Mouse (Mus musculus) midbrain, embryonic 13.5 days (tissue): ENCODE data around the gene Amigo3. TPM values are rescaled to one million over a fixed set of nuclear protein-coding genes. Genes with fewer than 3 reads are reported as not detected.
"Not testable (repeated sequence)": the region's sequence is repeated elsewhere in the genome, so short reads cannot be mapped to it uniquely, and the experiment has no call there.

Experiments used
- ATAC-seq: fragments of 200-750 bp; cut with Nextera tagmentation; 2 replicates; pipeline ENCODE4 v1.8.0; 2017; ENCODE audit warnings: mild to moderate bottlenecking, moderate TSS enrichment, moderate library complexity
- H3K27ac ChIP-seq: fragments of 300-500 bp; sonication (generic); 2 replicates; pipeline ENCODE4 v1.5.1; 2015; ENCODE audit warnings: inconsistent platforms, mild to moderate bottlenecking, moderate library complexity
- H3K27me3 ChIP-seq: fragments of 300-500 bp; sonication (generic); 2 replicates; pipeline ENCODE4 v1.6.1; 2015; ENCODE audit warnings: mild to moderate bottlenecking, inconsistent platforms
- H3K36me3 ChIP-seq: fragments of 300-500 bp; sonication (generic); 2 replicates; pipeline ENCODE4 v1.6.1; 2015; ENCODE audit warnings: mild to moderate bottlenecking, inconsistent platforms
- H3K4me1 ChIP-seq: fragments of 300-500 bp; sonication (generic); replicated peaks from 2 replicates; pipeline ENCODE4 v1.6.1; 2015; ENCODE audit warnings: inconsistent platforms
- H3K4me2 ChIP-seq: fragments of 300-500 bp; sonication (generic); replicated peaks from 2 replicates; pipeline ENCODE4 v1.6.1; 2015; ENCODE audit warnings: moderate library complexity, mild to moderate bottlenecking, inconsistent platforms
- H3K4me3 ChIP-seq: fragments of 300-500 bp; sonication (generic); replicated peaks from 2 replicates; pipeline ENCODE4 v1.5.1; 2015; ENCODE audit warnings: mild to moderate bottlenecking, inconsistent platforms
- H3K9ac ChIP-seq: fragments of 300-500 bp; sonication (generic); replicated peaks from 2 replicates; pipeline ENCODE4 v1.6.1; 2015; ENCODE audit warnings: mild to moderate bottlenecking, inconsistent platforms
- H3K9me3 ChIP-seq: fragments of 300-500 bp; sonication (generic); 2 replicates; pipeline ENCODE4 v1.6.1; 2016; ENCODE audit warnings: mild to moderate bottlenecking, inconsistent platforms
- WGBS: fragments of 180-500 bp; shearing (Covaris S2); methylation state at CpG from one replicate; pipeline ENCODE4 v1.1.7; 2015; 5-methylcytosine and 5-hydroxymethylcytosine counted together
- polyA plus RNA-seq: library from polyadenylated mRNA; unstranded; fragments of >200 nt; fragmentation: Nextera tagmentation; extraction: Ambion mirVana; gene quantifications from 2 replicates; pipeline ENCODE4 v1.2.1, GENCODE M21; 2015

Amigo3 gene
- 3.0 and 3.3 TPM in 2 replicates for polyA plus RNA-seq

DNA sequence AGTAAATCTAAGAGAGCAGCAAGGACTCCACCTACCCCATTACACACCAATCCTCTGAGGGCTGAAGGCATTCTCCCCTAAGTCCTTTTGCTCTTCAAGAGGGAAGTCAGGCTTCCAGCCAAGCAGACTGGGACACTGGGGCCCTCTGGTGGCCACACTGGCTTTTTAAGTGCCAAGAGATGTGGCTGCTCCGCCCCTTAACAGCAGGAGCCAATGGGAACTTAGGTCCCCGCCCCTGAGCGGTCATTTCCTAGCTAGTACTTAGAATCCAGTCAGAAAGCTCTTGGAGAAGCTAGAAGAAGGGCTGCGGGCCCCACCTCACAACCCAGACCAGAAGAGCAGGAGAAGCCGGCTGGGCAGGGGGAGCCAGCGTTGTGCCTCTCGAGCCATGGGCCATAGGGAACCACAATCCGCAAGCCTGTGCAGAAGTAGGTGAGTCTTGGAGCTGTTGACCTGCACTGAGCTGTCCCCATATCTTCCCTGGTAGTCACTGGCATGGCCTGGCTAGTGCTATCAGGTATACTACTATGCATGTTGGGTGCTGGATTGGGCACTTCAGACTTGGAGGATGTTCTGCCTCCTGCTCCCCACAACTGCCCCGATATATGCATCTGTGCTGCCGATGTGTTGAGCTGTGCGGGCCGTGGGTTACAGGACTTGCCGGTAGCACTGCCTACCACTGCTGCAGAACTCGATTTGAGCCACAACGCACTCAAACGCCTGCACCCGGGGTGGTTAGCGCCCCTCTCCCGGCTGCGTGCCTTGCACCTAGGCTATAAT lies at the start of gene Amigo3:
TSS of gene Amigo3 (plus strand) at position 275 of the 780 bp plus-strand sequence.
- Histone ChIP-seq H3K4me2 (peak within 1 kb of the TSS; percentile 28), H3K4me1 (peaks cover 29% of the 10 kb centered on the region), H3K36me3 (peaks cover 64% of the 10 kb centered on the region), H3K4me3 (0 out of 2 replicates have a peak within 1 kb of the TSS, but pooled peaks have one; percentile 2), H3K27me3 (no peaks in the 10 kb centered on the region), H3K27ac (no peak within 1 kb of the TSS), H3K9me3 (no peaks in the 10 kb centered on the region), H3K9ac (no peak within 1 kb of the TSS)
- peak; percentile 15 for ATAC-seq
- 61% methylated on average over 20 of the region's 20 CpGs for WGBS

DNA sequence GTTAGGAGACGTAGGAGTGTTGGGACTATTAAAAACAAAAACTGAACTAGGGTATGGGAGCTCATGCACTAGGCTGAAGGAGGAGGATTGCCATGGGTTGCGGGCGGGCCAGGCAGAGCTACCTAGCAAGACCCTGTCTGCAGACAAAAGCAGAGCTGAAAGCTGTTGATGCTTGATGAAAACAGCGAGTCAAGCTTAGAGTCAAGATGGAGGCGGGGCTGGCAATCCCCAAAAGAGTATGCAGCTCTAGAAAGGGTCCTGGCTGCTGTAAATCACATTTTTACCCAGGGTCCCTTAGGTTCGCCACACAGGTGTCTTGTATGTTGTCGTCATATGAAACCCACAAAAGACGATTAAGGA lies 49.4 kb upstream of the Amigo3 start:
- peak overlapping the region; percentile 97 for H3K27ac ChIP-seq
- H3K27me3 ChIP-seq = no peaks in the 10 kb centered on the region
- peaks cover 40% of the 10 kb centered on the region for H3K4me1 ChIP-seq
- 16% methylated on average over 8 of the region's 8 CpGs for WGBS
- no peaks in the 10 kb centered on the region for H3K36me3 ChIP-seq
- ATAC-seq = no peak
- peak overlapping the region; percentile 88 for H3K4me2 ChIP-seq
- H3K4me3 ChIP-seq = peak overlapping the region; percentile 94
- no peaks in the 10 kb centered on the region for H3K9me3 ChIP-seq
- H3K9ac ChIP-seq = peak overlapping the region; percentile 98

DNA sequence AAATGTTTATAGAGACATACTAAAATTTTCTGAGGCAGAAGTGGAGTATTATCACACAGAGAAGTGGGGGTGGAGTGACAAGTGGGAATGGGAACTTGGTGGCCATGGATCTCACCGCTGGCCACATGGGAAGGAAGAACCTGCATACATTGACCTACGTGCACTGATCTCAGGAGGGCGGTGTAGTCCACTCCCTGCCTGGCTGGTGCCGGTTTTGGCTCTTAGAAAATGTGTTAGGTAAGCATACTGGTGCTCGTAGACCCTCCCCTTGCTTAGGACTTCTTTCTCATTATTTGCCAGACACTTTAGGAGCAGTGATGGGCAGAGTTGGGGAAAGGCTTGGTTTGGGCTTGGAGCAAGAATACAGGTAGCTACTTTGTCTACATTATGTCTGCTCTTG lies 44.9 kb upstream of the Amigo3 start:
- H3K4me2 ChIP-seq = no peak overlapping the region
- H3K9me3 ChIP-seq = no peaks in the 10 kb centered on the region
- no peaks in the 10 kb centered on the region for H3K27me3 ChIP-seq
- no peak overlapping the region for H3K4me3 ChIP-seq
- 92% methylated on average over 5 of the region's 5 CpGs for WGBS
- no peak overlapping the region for H3K27ac ChIP-seq
- peaks cover 7% of the 10 kb centered on the region; the same call in 1 of the 2 replicates for H3K36me3 ChIP-seq
- no peak for ATAC-seq
- H3K4me1 ChIP-seq = peaks cover 33% of the 10 kb centered on the region
- no peak overlapping the region for H3K9ac ChIP-seq

DNA sequence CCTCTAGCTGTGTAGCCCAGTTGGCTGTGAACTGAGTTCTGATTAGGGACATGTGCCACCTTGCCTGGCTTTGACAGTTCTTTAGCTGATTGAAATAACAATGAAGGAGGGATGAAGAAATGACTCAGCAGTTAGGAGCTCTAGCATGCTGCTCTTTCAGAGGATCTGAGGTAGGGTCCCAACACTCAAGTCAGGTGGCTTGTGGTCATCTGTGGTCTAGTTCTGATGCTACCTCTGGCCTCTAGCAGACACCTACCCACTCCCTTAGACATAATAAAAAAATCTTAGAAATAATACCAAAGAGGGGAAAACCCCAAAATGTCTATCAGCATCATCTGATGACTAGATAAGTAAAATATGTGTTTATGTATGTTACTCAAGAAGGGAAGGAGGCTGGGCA lies 42.6 kb upstream of the Amigo3 start:
- ATAC-seq = no peak
- no peak overlapping the region for H3K4me2 ChIP-seq
- no peak overlapping the region for H3K27ac ChIP-seq
- no peaks in the 10 kb centered on the region for H3K27me3 ChIP-seq
- H3K9ac ChIP-seq = no peak overlapping the region
- H3K4me3 ChIP-seq = no peak overlapping the region
- H3K9me3 ChIP-seq = no peaks in the 10 kb centered on the region
- H3K36me3 ChIP-seq = peaks cover 7% of the 10 kb centered on the region; the same call in 1 of the 2 replicates
- H3K4me1 ChIP-seq = peaks cover 12% of the 10 kb centered on the region

DNA sequence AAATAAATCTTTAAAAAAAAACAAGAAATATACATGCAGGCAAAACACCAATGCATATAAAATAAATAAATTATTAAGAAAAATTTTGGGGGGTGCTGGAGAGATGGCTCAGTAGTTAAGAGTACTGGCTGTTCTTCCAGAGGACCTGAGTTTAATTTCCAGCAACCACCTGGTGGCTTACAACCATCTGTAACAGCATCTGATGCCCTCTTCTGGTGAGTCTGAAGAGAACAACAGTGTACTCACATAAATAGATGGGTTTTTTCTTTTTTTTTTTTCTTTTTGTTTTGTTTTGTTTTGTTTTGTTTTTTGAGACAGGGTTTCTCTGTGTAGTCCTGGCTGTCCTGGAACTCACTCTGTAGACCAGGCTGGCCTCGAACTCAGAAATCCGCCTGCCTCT lies 39.4 kb upstream of the Amigo3 start:
- not testable (repeated sequence) for H3K4me3 ChIP-seq, H3K27ac ChIP-seq, H3K9ac ChIP-seq, H3K36me3 ChIP-seq, H3K4me1 ChIP-seq, H3K27me3 ChIP-seq, H3K4me2 ChIP-seq, ATAC-seq, H3K9me3 ChIP-seq
- WGBS = 98% methylated on average over 2 of the region's 2 CpGs

DNA sequence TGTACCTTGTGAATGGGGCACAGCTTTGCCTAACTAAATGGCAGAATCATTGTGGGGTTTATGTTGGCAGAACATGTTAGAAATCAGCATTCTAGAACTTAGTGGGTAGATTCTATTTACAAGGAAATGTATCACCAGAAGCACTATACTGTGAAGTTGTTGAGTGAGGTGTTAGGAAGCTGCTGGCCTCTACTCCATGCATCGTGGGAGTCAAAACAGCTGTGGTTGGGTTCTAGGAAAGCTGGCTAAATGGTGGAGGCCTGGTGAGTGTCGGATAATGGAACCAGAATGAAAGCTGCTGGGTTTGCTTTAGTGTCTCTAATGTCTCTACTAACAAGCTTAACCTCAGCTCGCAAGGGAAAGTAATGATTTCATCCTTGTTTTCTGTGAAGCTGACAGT lies 35.8 kb upstream of the Amigo3 start:
- no peaks in the 10 kb centered on the region for H3K9me3 ChIP-seq
- no peak for ATAC-seq
- H3K9ac ChIP-seq = no peak overlapping the region
- H3K36me3 ChIP-seq = peaks cover 7% of the 10 kb centered on the region; the same call in 1 of the 2 replicates
- H3K4me2 ChIP-seq = no peak overlapping the region
- H3K4me1 ChIP-seq = no peaks in the 10 kb centered on the region
- H3K27me3 ChIP-seq = no peaks in the 10 kb centered on the region
- WGBS = 83% methylated on average over 3 of the region's 3 CpGs
- H3K4me3 ChIP-seq = no peak overlapping the region
- H3K27ac ChIP-seq = no peak overlapping the region

DNA sequence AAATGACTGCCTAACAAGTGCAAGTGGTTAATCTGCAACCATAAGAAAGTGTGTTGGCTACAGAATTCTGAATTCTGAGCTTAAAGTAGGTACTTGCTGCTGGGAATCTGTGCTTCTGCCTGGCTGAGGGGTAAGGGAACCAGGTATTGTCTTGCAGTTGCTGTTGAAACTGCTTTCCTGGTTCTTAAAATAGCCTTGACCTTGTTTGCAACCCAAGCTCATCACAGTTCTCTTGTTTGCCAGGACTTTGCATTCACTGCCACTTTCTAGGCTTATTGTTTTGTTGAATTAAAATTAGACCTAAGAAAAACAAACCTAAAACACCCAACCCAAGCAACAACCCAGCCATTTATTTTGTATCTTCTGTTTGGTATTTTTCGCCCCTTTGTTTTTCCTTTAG lies 32.2 kb upstream of the Amigo3 start:
- no peak for ATAC-seq
- 96% methylated on average over 1 of the region's 1 CpGs for WGBS

DNA sequence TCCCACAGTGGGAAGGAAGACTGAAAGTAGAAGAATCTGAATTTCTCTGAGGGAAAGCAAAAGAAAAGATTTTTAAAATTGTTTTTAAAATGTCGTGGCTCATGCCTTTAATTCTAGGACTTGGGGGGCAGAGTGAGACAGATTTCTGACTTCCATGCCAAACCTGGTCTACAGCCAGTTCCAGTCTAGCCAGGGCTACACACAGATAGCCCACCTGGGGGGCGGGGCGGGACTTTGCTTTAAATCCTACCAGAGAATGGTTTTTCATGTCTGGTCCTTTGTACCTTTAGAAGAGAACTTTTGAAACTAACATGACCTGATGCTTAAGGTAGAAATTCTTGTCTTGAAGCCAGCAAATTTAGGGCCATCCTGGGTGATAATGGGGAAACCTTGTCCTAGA lies 29.7 kb upstream of the Amigo3 start:
- H3K27me3 ChIP-seq = no peaks in the 10 kb centered on the region
- WGBS = 92% methylated on average over 3 of the region's 3 CpGs
- H3K4me1 ChIP-seq = no peaks in the 10 kb centered on the region
- no peak overlapping the region for H3K9ac ChIP-seq
- H3K27ac ChIP-seq = no peak overlapping the region
- H3K4me3 ChIP-seq = no peak overlapping the region
- peaks cover 40% of the 10 kb centered on the region for H3K36me3 ChIP-seq
- no peak for ATAC-seq
- no peaks in the 10 kb centered on the region for H3K9me3 ChIP-seq
- H3K4me2 ChIP-seq = no peak overlapping the region

More for the DNA sequence above, 32.2 kb upstream of the Amigo3 start:
- H3K9me3 ChIP-seq = no peaks in the 10 kb centered on the region
- H3K4me3 ChIP-seq = no peak overlapping the region
- H3K27me3 ChIP-seq = no peaks in the 10 kb centered on the region
- H3K36me3 ChIP-seq = peaks cover 20% of the 10 kb centered on the region
- H3K4me1 ChIP-seq = no peaks in the 10 kb centered on the region
- no peak overlapping the region for H3K4me2 ChIP-seq
- no peak overlapping the region for H3K9ac ChIP-seq
- no peak overlapping the region for H3K27ac ChIP-seq

DNA sequence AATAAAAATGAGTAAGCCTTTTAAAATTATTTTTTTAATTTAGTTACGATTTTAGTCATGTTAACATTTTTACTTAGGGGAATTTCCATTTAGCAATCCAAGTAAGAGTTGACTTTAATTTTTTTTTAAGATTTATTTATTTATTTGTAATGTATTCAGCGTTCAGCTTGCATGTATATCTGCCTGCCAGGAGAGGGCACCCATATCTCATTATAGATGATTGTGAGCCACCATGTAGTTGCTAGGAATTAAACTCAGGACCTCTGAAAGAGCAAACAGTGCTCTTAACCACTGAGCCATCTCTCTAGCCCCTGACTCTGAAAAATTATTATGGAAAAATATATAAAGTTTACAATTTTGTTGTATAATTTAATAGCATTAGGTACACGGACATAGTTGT lies 26.4 kb upstream of the Amigo3 start:
- Histone ChIP-seq H3K36me3 (peaks cover 54% of the 10 kb centered on the region), H3K9me3 (no peaks in the 10 kb centered on the region), H3K4me3 (no peak overlapping the region), H3K27me3 (no peaks in the 10 kb centered on the region), H3K9ac (no peak overlapping the region), H3K4me1 (no peaks in the 10 kb centered on the region), H3K27ac (no peak overlapping the region), H3K4me2 (no peak overlapping the region)
- WGBS = 93% methylated on average over 3 of the region's 3 CpGs
- no peak for ATAC-seq

DNA sequence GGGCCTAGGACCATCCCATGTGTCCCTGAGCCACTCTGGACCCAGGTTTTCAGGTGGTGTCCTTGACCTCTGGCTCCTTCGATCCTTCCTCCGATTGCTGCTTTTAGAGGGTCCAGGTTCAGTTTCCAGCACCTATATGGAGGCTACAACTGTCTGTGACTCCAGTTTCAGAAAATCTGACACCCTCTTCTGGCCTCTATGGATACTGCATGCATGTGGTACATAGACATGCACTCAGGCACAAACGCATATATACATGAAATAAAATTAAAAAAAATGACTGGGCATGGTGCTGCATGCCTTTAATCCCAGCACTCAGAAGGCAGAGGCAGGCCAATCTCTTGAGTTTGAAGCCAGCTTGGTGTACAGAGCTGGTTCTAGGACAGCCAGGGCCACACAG lies 25.1 kb upstream of the Amigo3 start:
- WGBS = 98% methylated on average over 3 of the region's 3 CpGs

DNA sequence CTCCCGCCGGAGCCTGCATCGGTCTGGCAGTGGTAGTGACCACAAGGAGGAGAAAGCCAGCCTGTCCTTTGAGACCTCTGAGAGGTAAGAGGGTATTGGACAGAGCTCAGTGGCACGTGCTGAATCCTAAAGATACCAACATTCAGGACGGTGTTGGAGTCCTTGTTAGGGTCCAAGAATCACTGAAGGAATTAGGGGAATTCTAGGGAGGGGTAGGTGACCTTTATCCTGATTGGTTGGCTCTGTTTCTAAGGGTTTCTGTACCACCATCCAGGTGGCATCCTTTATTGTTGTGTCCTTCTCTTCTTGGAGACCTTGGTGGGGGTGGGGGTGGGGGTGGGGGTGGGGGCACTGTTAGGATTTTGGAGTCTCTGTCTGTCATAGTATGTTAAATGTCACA lies 20.8 kb upstream of the Amigo3 start:
- Histone ChIP-seq H3K27me3 (no peaks in the 10 kb centered on the region), H3K4me2 (no peak overlapping the region), H3K4me1 (no peaks in the 10 kb centered on the region), H3K27ac (no peak overlapping the region), H3K4me3 (no peak overlapping the region), H3K36me3 (peaks cover 64% of the 10 kb centered on the region), H3K9me3 (no peaks in the 10 kb centered on the region), H3K9ac (no peak overlapping the region)
- WGBS = 91% methylated on average over 5 of the region's 5 CpGs
- ATAC-seq = no peak

More for the DNA sequence above, 25.1 kb upstream of the Amigo3 start:
- ATAC-seq = no peak
- H3K4me2 ChIP-seq = no peak overlapping the region
- peaks cover 64% of the 10 kb centered on the region for H3K36me3 ChIP-seq
- H3K27ac ChIP-seq = no peak overlapping the region
- H3K4me1 ChIP-seq = no peaks in the 10 kb centered on the region
- H3K4me3 ChIP-seq = no peak overlapping the region
- H3K27me3 ChIP-seq = no peaks in the 10 kb centered on the region
- H3K9ac ChIP-seq = no peak overlapping the region
- H3K9me3 ChIP-seq = no peaks in the 10 kb centered on the region

DNA sequence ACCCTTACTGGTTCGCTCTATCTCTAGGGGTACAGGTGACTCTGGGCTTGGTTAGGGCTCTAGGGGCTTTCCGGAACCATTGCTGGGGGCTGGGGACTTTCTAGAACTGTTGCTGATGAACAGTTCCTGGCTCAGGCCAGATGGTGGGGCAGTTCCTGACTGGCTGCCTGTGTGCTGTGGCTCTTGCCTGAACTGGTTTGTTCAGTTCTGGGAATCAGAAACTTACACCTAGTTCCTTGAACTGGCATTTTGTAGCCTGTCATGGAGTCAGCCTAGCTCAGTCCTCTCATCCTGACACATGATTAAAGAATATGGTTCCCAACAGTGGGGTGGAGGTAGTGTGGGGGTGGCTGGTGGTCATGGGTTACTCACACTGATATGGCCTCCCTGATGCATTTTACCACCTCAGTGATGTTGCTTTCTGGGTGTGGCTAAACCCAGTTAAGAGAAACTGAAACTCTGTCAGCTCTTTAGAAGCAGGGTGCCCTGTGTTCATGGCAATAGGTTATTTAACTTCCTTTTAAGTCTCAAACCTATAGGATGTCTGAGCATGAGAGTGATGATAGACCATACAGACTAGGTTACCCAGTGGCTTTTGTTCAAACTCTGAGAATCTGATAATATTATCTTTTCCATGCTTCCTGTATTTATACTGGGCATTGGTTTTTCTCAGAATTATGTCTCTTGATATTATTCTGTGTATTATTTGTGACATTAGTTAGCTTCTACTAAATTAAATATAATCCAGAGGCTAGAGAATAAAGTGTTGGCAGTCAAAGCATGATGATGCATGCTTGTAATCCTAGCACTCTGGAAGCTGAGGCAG lies 17.4 kb upstream of the Amigo3 start:
- Histone ChIP-seq H3K4me3 (no peak overlapping the region), H3K9ac (no peak overlapping the region), H3K9me3 (no peaks in the 10 kb centered on the region), H3K27me3 (no peaks in the 10 kb centered on the region), H3K36me3 (peaks cover 66% of the 10 kb centered on the region), H3K27ac (no peak overlapping the region), H3K4me1 (no peaks in the 10 kb centered on the region), H3K4me2 (no peak overlapping the region)
- WGBS = 95% methylated on average over 2 of the region's 2 CpGs
- no peak for ATAC-seq
